Mouse (Mus musculus) heart, embryonic 10.5 days (tissue): ENCODE measurements around the gene Vill. TPM values are rescaled to one million over a fixed set of nuclear protein-coding genes. Genes with fewer than 3 reads are reported as not detected.

ENCODE experiments used
- DNase-seq: peaks from one replicate; pipeline ENCODE4 v3.0.0-alpha.2; 2017; ENCODE audit warnings: low spot score
- H3K27ac ChIP-seq: fragments of 300-500 bp; sonication (generic); 2 replicates; pipeline ENCODE4 v1.5.1; 2016; ENCODE audit warnings: mild to moderate bottlenecking
- H3K27me3 ChIP-seq: fragments of 300-500 bp; sonication (generic); 2 replicates; pipeline ENCODE4 v1.6.1; 2016; ENCODE audit warnings: mild to moderate bottlenecking; ENCODE audit not compliant: poor library complexity, insufficient read depth, severe bottlenecking
- H3K36me3 ChIP-seq: fragments of 300-500 bp; sonication (generic); 2 replicates; pipeline ENCODE4 v1.6.1; 2016; ENCODE audit warnings: mild to moderate bottlenecking, moderate library complexity
- H3K4me1 ChIP-seq: fragments of 300-500 bp; sonication (generic); 2 replicates; pipeline ENCODE4 v1.6.1; 2016; ENCODE audit warnings: mild to moderate bottlenecking
- H3K4me3 ChIP-seq: fragments of 300-500 bp; sonication (generic); 2 replicates; pipeline ENCODE4 v1.5.1; 2016; ENCODE audit warnings: mild to moderate bottlenecking, moderate library complexity
- H3K9me3 ChIP-seq: fragments of 300-500 bp; sonication (generic); 2 replicates; pipeline ENCODE4 v1.6.1; 2016; ENCODE audit warnings: mild to moderate bottlenecking, moderate library complexity
- WGBS: fragments of 180-500 bp; shearing (Covaris S2); methylation state at CpG from one replicate; pipeline ENCODE4 v1.1.7; 2016; 5-methylcytosine and 5-hydroxymethylcytosine counted together
- polyA plus RNA-seq: library from polyadenylated mRNA; unstranded; fragments of >200 nt; fragmentation: Nextera tagmentation; extraction: Ambion mirVana; gene quantifications from 2 replicates; pipeline ENCODE4 v1.2.1, GENCODE M21; 2016

Gene Vill
- polyA plus RNA-seq, 1 experiment from 2014 or later = 23.1 TPM

- H3K4me1 ChIP-seq = peaks cover 19% of the 10 kb centered on the region
- H3K27ac ChIP-seq = no peak overlapping the region
- WGBS = 91% methylated on average over 27 of the region's 27 CpGs
These were observed 24.1 kb upstream of the Vill start for GRCm38 (mm10) chr9:119028226-119029195.

GRCm38 (mm10) chr9:119029568-119029967 is 23.0 kb upstream of the Vill start:
- 57% methylated on average over 7 of the region's 7 CpGs for WGBS
- Histone ChIP-seq H3K4me1 (peaks cover 19% of the 10 kb centered on the region), H3K27me3 (no peaks in the 10 kb centered on the region), H3K36me3 (peaks cover 38% of the 10 kb centered on the region), H3K27ac (no peak overlapping the region), H3K4me3 (no peak overlapping the region), H3K9me3 (no peaks in the 10 kb centered on the region)
- no peak for DNase-seq

More at GRCm38 (mm10) chr9:119028226-119029195, 24.1 kb upstream of the Vill start:
- Histone ChIP-seq H3K27me3 (no peaks in the 10 kb centered on the region), H3K9me3 (no peaks in the 10 kb centered on the region), H3K36me3 (peaks cover 29% of the 10 kb centered on the region), H3K4me3 (no peak overlapping the region)
- DNase-seq = no peak

- H3K9me3 ChIP-seq = no peaks in the 10 kb centered on the region
- H3K27me3 ChIP-seq = no peaks in the 10 kb centered on the region
- no peak overlapping the region for H3K4me3 ChIP-seq
- no peak overlapping the region for H3K27ac ChIP-seq
- DNase-seq = no peak
- H3K36me3 ChIP-seq = peaks cover 49% of the 10 kb centered on the region
- 82% methylated on average over 4 of the region's 4 CpGs for WGBS
- peaks cover 22% of the 10 kb centered on the region for H3K4me1 ChIP-seq
These were observed 21.5 kb upstream of the Vill start for GRCm38 (mm10) chr9:119031038-119031437.

GRCm38 (mm10) chr9:119031772-119032171 is 20.8 kb upstream of the Vill start:
- peaks cover 29% of the 10 kb centered on the region for H3K4me1 ChIP-seq
- no peak for DNase-seq
- peaks cover 54% of the 10 kb centered on the region for H3K36me3 ChIP-seq
- no peaks in the 10 kb centered on the region for H3K27me3 ChIP-seq
- H3K4me3 ChIP-seq = no peak overlapping the region
- no peaks in the 10 kb centered on the region for H3K9me3 ChIP-seq
- WGBS = 80% methylated on average over 14 of the region's 14 CpGs
- H3K27ac ChIP-seq = peak overlapping the region; percentile 62; the same call in 1 of the 2 replicates

GRCm38 (mm10) chr9:119032538-119032937 is 20.0 kb upstream of the Vill start:
- no peak for DNase-seq
- H3K36me3 ChIP-seq = peaks cover 55% of the 10 kb centered on the region

GRCm38 (mm10) chr9:119033111-119033921 is 19.3 kb upstream of the Vill start:
- no peaks in the 10 kb centered on the region for H3K9me3 ChIP-seq
- peaks cover 58% of the 10 kb centered on the region for H3K36me3 ChIP-seq
- no peaks in the 10 kb centered on the region for H3K27me3 ChIP-seq
- H3K27ac ChIP-seq = peak overlapping the region; percentile 62; the same call in 1 of the 2 replicates
- no peak for DNase-seq
- H3K4me1 ChIP-seq = peaks cover 30% of the 10 kb centered on the region
- no peak overlapping the region for H3K4me3 ChIP-seq
- 81% methylated on average over 19 of the region's 19 CpGs for WGBS

More at GRCm38 (mm10) chr9:119032538-119032937, 20.0 kb upstream of the Vill start:
- Histone ChIP-seq H3K4me1 (peaks cover 30% of the 10 kb centered on the region), H3K27me3 (no peaks in the 10 kb centered on the region), H3K9me3 (no peaks in the 10 kb centered on the region), H3K4me3 (no peak overlapping the region), H3K27ac (peak overlapping the region; percentile 62; the same call in 1 of the 2 replicates)
- WGBS = 61% methylated on average over 9 of the region's 9 CpGs

GRCm38 (mm10) chr9:119034069-119034468 is 18.5 kb upstream of the Vill start:
- no peak overlapping the region for H3K4me3 ChIP-seq
- no peak for DNase-seq
- no peaks in the 10 kb centered on the region for H3K9me3 ChIP-seq
- H3K27me3 ChIP-seq = no peaks in the 10 kb centered on the region
- WGBS = 88% methylated on average over 8 of the region's 8 CpGs
- H3K4me1 ChIP-seq = peaks cover 30% of the 10 kb centered on the region
- H3K27ac ChIP-seq = no peak overlapping the region
- peaks cover 63% of the 10 kb centered on the region for H3K36me3 ChIP-seq

GRCm38 (mm10) chr9:119034676-119035665 is 17.6 kb upstream of the Vill start:
- Histone ChIP-seq H3K36me3 (peaks cover 70% of the 10 kb centered on the region), H3K4me3 (no peak overlapping the region), H3K4me1 (peaks cover 30% of the 10 kb centered on the region), H3K27me3 (no peaks in the 10 kb centered on the region), H3K27ac (no peak overlapping the region), H3K9me3 (no peaks in the 10 kb centered on the region)
- no peak for DNase-seq
- WGBS = 87% methylated on average over 29 of the region's 29 CpGs

- 55% methylated on average over 7 of the region's 7 CpGs for WGBS
- Histone ChIP-seq H3K27ac (peak overlapping the region; percentile 23; the same call in 1 of the 2 replicates), H3K9me3 (no peaks in the 10 kb centered on the region), H3K27me3 (no peaks in the 10 kb centered on the region), H3K4me1 (peaks cover 30% of the 10 kb centered on the region), H3K4me3 (no peak overlapping the region), H3K36me3 (peaks cover 73% of the 10 kb centered on the region)
- no peak for DNase-seq
These were observed 16.7 kb upstream of the Vill start for GRCm38 (mm10) chr9:119035836-119036235.

GRCm38 (mm10) chr9:119037076-119037730 is 15.4 kb upstream of the Vill start:
- Histone ChIP-seq H3K4me1 (peaks cover 23% of the 10 kb centered on the region), H3K27ac (no peak overlapping the region), H3K36me3 (peaks cover 75% of the 10 kb centered on the region), H3K4me3 (no peak overlapping the region), H3K9me3 (no peaks in the 10 kb centered on the region), H3K27me3 (no peaks in the 10 kb centered on the region)
- 65% methylated on average over 15 of the region's 15 CpGs for WGBS
- no peak for DNase-seq

GRCm38 (mm10) chr9:119038574-119038973 is 14.0 kb upstream of the Vill start:
- Histone ChIP-seq H3K4me3 (no peak overlapping the region), H3K36me3 (peaks cover 68% of the 10 kb centered on the region), H3K27ac (no peak overlapping the region), H3K9me3 (no peaks in the 10 kb centered on the region), H3K27me3 (no peaks in the 10 kb centered on the region), H3K4me1 (peaks cover 12% of the 10 kb centered on the region)
- no peak for DNase-seq
- 69% methylated on average over 3 of the region's 3 CpGs for WGBS
